Comparison of ENCODE assay signal across 13 mouse cellular contexts in genomic region chr2:129093926-129094724, GRCm38 (mm10). TPM values are rescaled to one million over a fixed set of nuclear protein-coding genes. Genes with fewer than 3 reads are reported as not detected.
DNase-seq lines count a peak whose midpoint lies in the region; ATAC-seq and TF ChIP-seq lines count a peak whose summit lies in the region.
"Had no signal": no experiment of that assay in that cellular context is flagged by ENCODE, and none has a peak within 500 bp of the region (broad histone marks: within the 10 kb centered on the region; RNA-seq: fewer than 3 reads in every experiment).

No protein-coding gene starts in this region.

- ATAC-seq in liver, embryonic 11.5 days (replicated peaks; ENCODE audit: low FRiP score): no peak
- no peak for ATAC-seq in kidney, postnatal 0 days (replicated peaks; ENCODE audit: low FRiP score, low read depth)
- ATAC-seq: forebrain, embryonic 15.5 days had no signal

- no peaks in the 10 kb centered on the region for H3K79me2 ChIP-seq in liver, adult 2 months (ENCODE audit: control insufficient read depth, insufficient read depth, low read length)

- peaks cover 4% of the 10 kb centered on the region for H3K4me1 ChIP-seq in liver, adult 2 months (ENCODE audit: control insufficient read depth, insufficient read depth, low read length)
- no peaks in the 10 kb centered on the region for H3K4me1 ChIP-seq in liver, embryonic 11.5 days (replicated peaks; ENCODE audit: control insufficient read depth, insufficient read depth, low read length)
- H3K4me1 ChIP-seq in kidney, postnatal 0 days (replicated peaks; ENCODE audit: insufficient read depth, low read length): no peaks in the 10 kb centered on the region
- H3K4me1 ChIP-seq: embryonic facial prominence, embryonic 13.5 days; forebrain, embryonic 15.5 days had no signal

- peak; percentile 85 for DNase-seq in liver, adult 2 months (ENCODE audit: extremely low read depth, low read depth, low spot score)
- no peak for DNase-seq in liver, embryonic 11.5 days (ENCODE audit: low spot score)
- DNase-seq in thymus, postnatal 14 days: peak; percentile 17
- no peak for DNase-seq in thymus, postnatal 10 days (ENCODE audit: low spot score in 2 of 2)
- DNase-seq in kidney, postnatal 0 days (ENCODE audit: low spot score): no peak
- no peak for DNase-seq in urinary bladder, postnatal 25 days (ENCODE audit: low spot score)
- no peak for DNase-seq in urinary bladder, postnatal 36 days (ENCODE audit: low spot score in 2 of 2)
- DNase-seq: cerebellum, adult 9-11 months; heart, postnatal 10 days had no signal

- no peaks in the 10 kb centered on the region for H3K9me3 ChIP-seq in liver, embryonic 11.5 days (ENCODE audit: control insufficient read depth, low read length)
- H3K9me3 ChIP-seq in kidney, postnatal 0 days (replicated peaks; ENCODE audit: low read length): no peaks in the 10 kb centered on the region
- H3K9me3 ChIP-seq: embryonic facial prominence, embryonic 13.5 days; forebrain, embryonic 15.5 days; megakaryocyte, embryonic 14.5 days had no signal

- WGBS in liver, adult 2 months: 61% methylated on average over 18 of the region's 18 CpGs
- WGBS in liver, embryonic 11.5 days: 82% methylated on average over 18 of the region's 18 CpGs
- 85% methylated on average over 18 of the region's 18 CpGs for WGBS in kidney, postnatal 0 days

- no peak overlapping the region for H3K9ac ChIP-seq in liver, adult 2 months (ENCODE audit: low read depth, low read length)
- H3K9ac ChIP-seq in liver, embryonic 11.5 days (ENCODE audit: low read depth, low read length): no peak overlapping the region
- no peak overlapping the region for H3K9ac ChIP-seq in kidney, postnatal 0 days (ENCODE audit: low read depth, low read length)
- H3K9ac ChIP-seq: embryonic facial prominence, embryonic 13.5 days; forebrain, embryonic 15.5 days had no signal

- TF ChIP-seq CTCF in liver, adult 2 months (IDR thresholded peaks at IDR 0.05; ENCODE audit: low read depth, low read length): peak; percentile 36; the same call in 1 of the 2 replicates
- TF ChIP-seq CTCF in kidney, postnatal 0 days (IDR thresholded peaks at IDR 0.05; ENCODE audit: low read depth): peak; percentile 22; the same call in 1 of the 2 replicates

- no peak overlapping the region for H3K4me3 ChIP-seq in liver, adult 2 months (ENCODE audit: insufficient read depth, low read depth, low read length)
- no peak overlapping the region for H3K4me3 ChIP-seq in liver, embryonic 11.5 days (ENCODE audit: low read depth, low read length)
- no peak overlapping the region for H3K4me3 ChIP-seq in kidney, postnatal 0 days (replicated peaks; ENCODE audit: low read depth, low read length)
- H3K4me3 ChIP-seq: embryonic facial prominence, embryonic 13.5 days; forebrain, embryonic 15.5 days; megakaryocyte, embryonic 14.5 days had no signal

- peak overlapping the region; percentile 55 for H3K27ac ChIP-seq in liver, adult 2 months (replicated peaks; ENCODE audit: insufficient read depth, low read depth, low read length)
- H3K27ac ChIP-seq in liver, embryonic 11.5 days (ENCODE audit: low read depth, low read length): no peak overlapping the region
- no peak overlapping the region for H3K27ac ChIP-seq in kidney, postnatal 0 days
- H3K27ac ChIP-seq: embryonic facial prominence, embryonic 13.5 days; forebrain, embryonic 15.5 days had no signal

- H3K36me3 ChIP-seq in liver, adult 2 months (ENCODE audit: control insufficient read depth, insufficient read depth, low read length): no peaks in the 10 kb centered on the region
- 0 out of 2 replicates have a peak, but pooled peaks cover 5% of the 10 kb centered on the region for H3K36me3 ChIP-seq in liver, embryonic 11.5 days (ENCODE audit: control insufficient read depth, insufficient read depth, low read length)
- H3K36me3 ChIP-seq in kidney, postnatal 0 days (ENCODE audit: insufficient read depth, low read length): peaks cover 11% of the 10 kb centered on the region; the same call in 1 of the 2 replicates

- H3K4me2 ChIP-seq in liver, embryonic 11.5 days: no peak overlapping the region
- no peak overlapping the region for H3K4me2 ChIP-seq in kidney, postnatal 0 days (ENCODE audit: low read length)
- H3K4me2 ChIP-seq: embryonic facial prominence, embryonic 13.5 days; forebrain, embryonic 15.5 days had no signal

- H3K27me3 ChIP-seq in liver, adult 2 months (ENCODE audit: control insufficient read depth, insufficient read depth, low read length): no peaks in the 10 kb centered on the region
- no peaks in the 10 kb centered on the region for H3K27me3 ChIP-seq in liver, embryonic 11.5 days (replicated peaks; ENCODE audit: control insufficient read depth, insufficient read depth, low read length)
- no peaks in the 10 kb centered on the region for H3K27me3 ChIP-seq in kidney, postnatal 0 days (ENCODE audit: insufficient read depth, low read length)
- H3K27me3 ChIP-seq: embryonic facial prominence, embryonic 13.5 days; forebrain, embryonic 15.5 days; megakaryocyte, embryonic 14.5 days had no signal

- TF ChIP-seq POLR2A in liver, adult 2 months (IDR thresholded peaks at IDR 0.05; ENCODE audit: extremely low read depth, insufficient read depth, low read length): no peak

RNA-seq across cellular contexts. Expression of gene Polr1b, which starts 6.7 kb away (rescaled TPM):
- 7.7 and 10.7 TPM in 2 replicates for total RNA-seq in liver, adult 2 months (2014; rRNA removed)
- polyA plus RNA-seq in liver, adult 2 months (2012; rRNA removed): 8.6 and 15.7 TPM in 2 replicates
- 52.5 and 52.7 TPM in 2 replicates for polyA plus RNA-seq in liver, embryonic 11.5 days (2014; fragmentation: Nextera tagmentation; extraction: Ambion mirVana)
- 17.4 and 19.5 TPM in 2 replicates for polyA plus RNA-seq in kidney, postnatal 0 days (2015; fragmentation: Nextera tagmentation; extraction: Ambion mirVana)

RNA-seq across cellular contexts. Expression of gene Ttl, which starts 28.4 kb away (rescaled TPM):
- total RNA-seq in liver, adult 2 months (2014; rRNA removed): 3.3 and 3.8 TPM in 2 replicates
- polyA plus RNA-seq in liver, adult 2 months (2012; rRNA removed): 1.9 and 2.4 TPM in 2 replicates
- polyA plus RNA-seq in liver, embryonic 11.5 days (2014; fragmentation: Nextera tagmentation; extraction: Ambion mirVana): 5.2 and 6.1 TPM in 2 replicates
- 9.7 and 10.0 TPM in 2 replicates for polyA plus RNA-seq in kidney, postnatal 0 days (2015; fragmentation: Nextera tagmentation; extraction: Ambion mirVana)

RNA-seq across cellular contexts. Expression of gene Chchd5, which starts 35.4 kb away (rescaled TPM):
- total RNA-seq in liver, adult 2 months (2014; rRNA removed): 9.9 and 10.1 TPM in 2 replicates
- polyA plus RNA-seq in liver, adult 2 months (2012; rRNA removed): 41.2 and 60.2 TPM in 2 replicates
- 18.6 and 19.5 TPM in 2 replicates for polyA plus RNA-seq in liver, embryonic 11.5 days (2014; fragmentation: Nextera tagmentation; extraction: Ambion mirVana)
- 24.9 and 26.8 TPM in 2 replicates for polyA plus RNA-seq in kidney, postnatal 0 days (2015; fragmentation: Nextera tagmentation; extraction: Ambion mirVana)

RNA-seq across cellular contexts. Expression of gene Vinac1, which starts 46.2 kb away (rescaled TPM):
- total RNA-seq in liver, adult 2 months (2014; rRNA removed): 0.09 and 0.13 TPM in 2 replicates
- 0.04 and 0.12 TPM in 2 replicates for polyA plus RNA-seq in liver, adult 2 months (2012; rRNA removed)
- polyA plus RNA-seq in liver, embryonic 11.5 days (2014; fragmentation: Nextera tagmentation; extraction: Ambion mirVana): 0.05 and 0.06 TPM in 2 replicates
- polyA plus RNA-seq in kidney, postnatal 0 days (2015; fragmentation: Nextera tagmentation; extraction: Ambion mirVana): 0.05 and 0.11 TPM in 2 replicates
- total RNA-seq: granulocyte monocyte progenitor cell, adult 5-6 weeks; heart, postnatal 10 days had no signal

Comparison
In these comparisons a context has a peak if more than half of its experiments do, and no peak if none do; other contexts are left out.
1. DNase-seq: peak in liver, adult 2 months (single experiment) and thymus, postnatal 14 days (single experiment); none in liver, embryonic 11.5 days (single experiment), thymus, postnatal 10 days (0 of 2), kidney, postnatal 0 days (single experiment), urinary bladder, postnatal 25 days (single experiment) and urinary bladder, postnatal 36 days (0 of 2).